Mouse (Mus musculus) forebrain, postnatal 0 days (tissue): Measurements from ENCODE around the gene Ly6g5c. TPM values are rescaled to one million over a fixed set of nuclear protein-coding genes. Genes with fewer than 3 reads are reported as not detected.

ENCODE experiments used
- ATAC-seq: fragments of 200-750 bp; cut with Nextera tagmentation; 2 replicates; pipeline ENCODE4 v1.8.0; 2017; ENCODE audit warnings: mild to moderate bottlenecking, moderate library complexity
- DNase-seq: peaks from one replicate; pipeline ENCODE4 v3.0.0-alpha.2; 2015
- H3K27ac ChIP-seq: fragments of 300-500 bp; sonication (generic); 2 replicates; pipeline ENCODE4 v1.5.1; 2014; ENCODE audit warnings: low read depth, mild to moderate bottlenecking, antibody characterized with exemption, low read length, moderate library complexity, mixed read lengths
- H3K27me3 ChIP-seq: fragments of 300-500 bp; sonication (generic); 2 replicates; pipeline ENCODE4 v1.6.1; 2014; ENCODE audit warnings: mild to moderate bottlenecking, low read length, mixed read lengths; ENCODE audit not compliant: insufficient read depth
- H3K36me3 ChIP-seq: fragments of 300-500 bp; sonication (generic); 2 replicates; pipeline ENCODE4 v1.6.1; 2014; ENCODE audit warnings: mild to moderate bottlenecking, moderate library complexity; ENCODE audit not compliant: insufficient read depth
- H3K4me1 ChIP-seq: fragments of 300-500 bp; sonication (generic); 2 replicates; pipeline ENCODE4 v1.6.1; 2014; ENCODE audit warnings: antibody characterized with exemption; ENCODE audit not compliant: insufficient read depth
- H3K4me2 ChIP-seq: fragments of 300-500 bp; sonication (generic); 2 replicates; pipeline ENCODE4 v1.6.1; 2014; ENCODE audit warnings: low read depth, mild to moderate bottlenecking, moderate library complexity
- H3K4me3 ChIP-seq: fragments of 300-500 bp; sonication (generic); 2 replicates; pipeline ENCODE4 v1.5.1; 2014; ENCODE audit warnings: low read depth, low read length, mixed read lengths
- H3K9ac ChIP-seq: fragments of 300-500 bp; sonication (generic); 2 replicates; pipeline ENCODE4 v1.6.1; 2014; ENCODE audit warnings: mild to moderate bottlenecking
- H3K9me3 ChIP-seq: fragments of 300-500 bp; sonication (generic); 2 replicates; pipeline ENCODE4 v1.6.1; 2016; ENCODE audit warnings: low read length
- CTCF ChIP-seq: sonication (generic); IDR thresholded peaks from 2 replicates; pipeline ENCODE4 v1.5.1; 2016; ENCODE audit warnings: antibody characterized with exemption, control low read depth, low read depth
- WGBS: fragments of 180-500 bp; shearing (Covaris S2); extraction: QIAGEN DNeasy Blood & Tissue Kit; methylation state at CpG from one replicate; pipeline ENCODE4 v1.1.7; 2014; 5-methylcytosine and 5-hydroxymethylcytosine counted together
- polyA plus RNA-seq: library from polyadenylated mRNA; unstranded; fragments of >200 nt; fragmentation: Nextera tagmentation; extraction: Ambion mirVana; gene quantifications from 2 replicates; pipeline ENCODE4 v1.2.1, GENCODE M21; 2015
- total RNA-seq: library from RNA; depleted of rRNA; stranded (reverse); fragments of >200 nt; gene quantifications from 2 replicates; pipeline ENCODE4 v1.2.3, GENCODE M21; 2014

The Ly6g5c gene
- total and polyA plus RNA-seq, 2 experiments from 2014 or later: not detected

- DNase-seq (peak; percentile 22), ATAC-seq (no peak)
- Histone ChIP-seq H3K9ac (no peak overlapping the region), H3K9me3 (no peaks in the 10 kb centered on the region), H3K4me3 (no peak overlapping the region), H3K36me3 (peaks cover 97% of the 10 kb centered on the region), H3K27me3 (no peaks in the 10 kb centered on the region), H3K27ac (no peak overlapping the region), H3K4me1 (no peaks in the 10 kb centered on the region), H3K4me2 (no peak overlapping the region)
- no peak for TF ChIP-seq CTCF
- WGBS: 83% methylated on average over 5 of the region's 5 CpGs
Observed at GRCm38 (mm10) chr17:35146139-35146538, 38.1 kb downstream of the Ly6g5c start.

DNA sequence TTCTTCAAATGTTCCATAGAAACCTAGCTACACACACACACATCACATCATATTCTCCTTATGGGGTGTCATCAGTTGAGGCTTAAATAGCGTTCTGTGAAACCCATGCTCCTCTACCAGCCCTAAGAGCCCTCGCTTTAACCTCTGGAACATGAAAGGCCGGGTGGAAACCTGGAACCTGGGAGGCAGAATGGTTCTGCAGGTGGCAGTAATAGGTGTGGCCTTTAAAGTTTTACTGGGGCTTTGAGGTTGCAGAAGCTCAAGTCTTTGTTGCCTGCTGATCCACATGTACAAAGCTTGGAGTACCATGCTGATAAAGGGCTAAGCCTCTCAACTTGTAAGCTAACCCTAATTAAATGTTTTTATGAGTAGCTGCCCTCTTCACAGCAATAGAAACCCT lies 39.3 kb downstream of the Ly6g5c start:
- Histone ChIP-seq H3K9ac (no peak overlapping the region), H3K36me3 (peaks cover 97% of the 10 kb centered on the region), H3K4me2 (no peak overlapping the region), H3K4me3 (no peak overlapping the region), H3K4me1 (no peaks in the 10 kb centered on the region), H3K9me3 (no peaks in the 10 kb centered on the region), H3K27me3 (no peaks in the 10 kb centered on the region), H3K27ac (no peak overlapping the region)
- no peak for TF ChIP-seq CTCF
- ATAC-seq (no peak), DNase-seq (peak; percentile 36)
- WGBS: 51% methylated on average over 3 of the region's 3 CpGs

GRCm38 (mm10) chr17:35147922-35148639 lies 40.0 kb downstream of the Ly6g5c start:
- H3K27ac ChIP-seq: no peak overlapping the region
- H3K9me3 ChIP-seq: no peaks in the 10 kb centered on the region
- H3K4me1 ChIP-seq: no peaks in the 10 kb centered on the region
- H3K36me3 ChIP-seq: peaks cover 97% of the 10 kb centered on the region
- WGBS: 55% methylated on average over 5 of the region's 5 CpGs
- H3K4me3 ChIP-seq: no peak overlapping the region
- no peak for TF ChIP-seq CTCF
- H3K4me2 ChIP-seq: no peak overlapping the region
- H3K9ac ChIP-seq: no peak overlapping the region
- DNase-seq: peak; percentile 44
- no peak for ATAC-seq
- H3K27me3 ChIP-seq: no peaks in the 10 kb centered on the region

DNA sequence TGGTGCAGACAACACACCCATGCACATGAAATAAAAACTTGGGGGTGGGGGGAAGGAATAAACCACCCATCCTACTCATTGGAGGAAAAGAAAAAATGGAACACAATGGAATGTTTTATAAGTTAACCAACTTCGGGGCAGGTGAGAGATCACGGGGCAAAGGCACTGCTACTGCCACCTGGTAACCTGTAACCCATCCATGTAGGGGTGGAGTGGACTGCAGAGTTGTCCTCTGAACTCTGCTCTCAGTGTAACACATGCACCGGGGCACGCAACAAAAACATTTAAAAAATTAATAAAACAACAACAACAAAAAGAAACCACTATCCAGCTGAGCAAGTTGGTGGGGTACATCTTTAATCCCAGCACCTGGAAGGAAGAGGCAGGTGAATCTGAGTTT lies 44.0 kb downstream of the Ly6g5c start:
- peaks cover 98% of the 10 kb centered on the region for H3K36me3 ChIP-seq
- no peak overlapping the region for H3K4me3 ChIP-seq
- no peak for DNase-seq
- 93% methylated on average over 4 of the region's 4 CpGs for WGBS
- H3K9ac ChIP-seq: no peak overlapping the region
- H3K4me1 ChIP-seq: no peaks in the 10 kb centered on the region
- H3K4me2 ChIP-seq: no peak overlapping the region
- TF ChIP-seq CTCF: no peak
- no peak overlapping the region for H3K27ac ChIP-seq
- no peaks in the 10 kb centered on the region for H3K27me3 ChIP-seq
- no peak for ATAC-seq
- no peaks in the 10 kb centered on the region for H3K9me3 ChIP-seq

- no peak for DNase-seq
- no peak overlapping the region for H3K4me3 ChIP-seq
- no peaks in the 10 kb centered on the region for H3K27me3 ChIP-seq
- 90% methylated on average over 9 of the region's 9 CpGs for WGBS
- no peak overlapping the region for H3K27ac ChIP-seq
- H3K4me2 ChIP-seq: no peak overlapping the region
- no peaks in the 10 kb centered on the region for H3K9me3 ChIP-seq
- no peak for ATAC-seq
- H3K36me3 ChIP-seq: peaks cover 98% of the 10 kb centered on the region
- no peak for TF ChIP-seq CTCF
- no peaks in the 10 kb centered on the region for H3K4me1 ChIP-seq
- no peak overlapping the region for H3K9ac ChIP-seq
Observed at GRCm38 (mm10) chr17:35153077-35153476, 45.0 kb downstream of the Ly6g5c start.

DNA sequence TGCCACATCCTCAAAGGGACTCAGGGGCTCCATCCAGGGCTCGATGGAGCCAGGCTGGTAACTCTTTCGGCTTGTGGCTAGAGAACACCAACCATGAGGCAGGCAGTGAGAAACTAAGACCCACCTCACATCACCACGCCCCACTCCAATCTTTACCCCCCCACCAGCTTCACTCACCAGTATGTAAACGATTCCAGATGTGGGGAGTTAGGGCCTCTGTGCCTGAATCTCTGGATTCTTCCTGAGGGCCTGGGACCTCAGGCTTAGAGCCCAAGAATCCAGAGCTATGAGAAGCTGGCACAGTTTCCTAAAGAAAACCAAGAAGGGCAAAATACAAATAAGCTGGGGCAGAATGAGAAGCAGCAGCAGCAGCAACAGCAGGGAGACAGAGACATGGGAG lies 45.9 kb downstream of the Ly6g5c start:
- Histone ChIP-seq H3K36me3 (peaks cover 98% of the 10 kb centered on the region), H3K27me3 (no peaks in the 10 kb centered on the region), H3K4me3 (no peak overlapping the region), H3K27ac (no peak overlapping the region), H3K9me3 (no peaks in the 10 kb centered on the region), H3K4me2 (no peak overlapping the region), H3K9ac (no peak overlapping the region), H3K4me1 (no peaks in the 10 kb centered on the region)
- no peak for TF ChIP-seq CTCF
- ATAC-seq (no peak), DNase-seq (no peak)
- 91% methylated on average over 4 of the region's 4 CpGs for WGBS

DNA sequence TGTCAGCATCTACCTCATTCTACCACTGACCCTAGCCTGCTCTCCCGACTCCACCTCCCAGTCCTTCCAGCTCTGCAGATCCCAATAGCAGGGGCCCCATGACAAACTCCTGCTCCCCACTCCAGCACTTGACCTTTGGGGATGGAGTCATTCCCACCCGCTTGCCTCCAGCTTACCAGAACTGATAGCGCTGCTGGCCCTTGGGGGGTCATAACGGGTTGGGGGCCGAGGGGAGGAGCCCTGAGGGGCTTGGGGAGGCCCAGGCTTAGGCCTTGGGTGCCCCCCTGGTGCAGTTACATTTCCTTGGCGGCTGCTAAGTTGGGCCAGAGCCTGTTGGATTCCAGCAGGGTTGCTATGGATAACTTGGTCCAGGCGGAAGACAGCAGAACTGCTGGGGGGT lies 46.5 kb downstream of the Ly6g5c start:
- TF ChIP-seq CTCF: no peak
- no peak overlapping the region for H3K4me3 ChIP-seq
- ATAC-seq: no peak
- no peak for DNase-seq
- no peaks in the 10 kb centered on the region for H3K27me3 ChIP-seq
- H3K9me3 ChIP-seq: no peaks in the 10 kb centered on the region
- WGBS: 84% methylated on average over 7 of the region's 7 CpGs
- H3K4me2 ChIP-seq: no peak overlapping the region
- H3K9ac ChIP-seq: no peak overlapping the region
- H3K4me1 ChIP-seq: no peaks in the 10 kb centered on the region
- no peak overlapping the region for H3K27ac ChIP-seq
- peaks cover 98% of the 10 kb centered on the region for H3K36me3 ChIP-seq
